Mouse (Mus musculus) CD8-positive naive resting alpha-beta T cell, adult 2 months (primary cell): ENCODE measurements around the gene Ppp4r3b.

Experiments used
- DNase-seq, 2 experiments: peaks; one replicate each; pipeline ENCODE4 v3.0.0; 2022; ENCODE audit warnings: low read depth in 2 of 2, low spot score in 2 of 2

Gene Ppp4r3b

GRCm38 (mm10) chr11:29172563-29173124 is at the start of gene Ppp4r3b:
TSS of gene Ppp4r3b (plus strand) at chr11:29172890.
- peak; percentile 97 to 98 for DNase-seq

- DNase-seq: no peak
Measured at GRCm38 (mm10) chr11:29129862-29130384, 42.8 kb upstream of the Ppp4r3b start.

GRCm38 (mm10) chr11:29130385-29131355 is 42.0 kb upstream of the Ppp4r3b start, which contains the start of gene Pnpt1:
TSS of gene Pnpt1 (plus strand) at chr11:29130744.
- DNase-seq: peak; percentile 78 to 82

GRCm38 (mm10) chr11:29140671-29141070 is 32.0 kb upstream of the Ppp4r3b start:
- DNase-seq: no peak

GRCm38 (mm10) chr11:29148901-29149300 is 23.8 kb upstream of the Ppp4r3b start:
- no peak for DNase-seq

DNA sequence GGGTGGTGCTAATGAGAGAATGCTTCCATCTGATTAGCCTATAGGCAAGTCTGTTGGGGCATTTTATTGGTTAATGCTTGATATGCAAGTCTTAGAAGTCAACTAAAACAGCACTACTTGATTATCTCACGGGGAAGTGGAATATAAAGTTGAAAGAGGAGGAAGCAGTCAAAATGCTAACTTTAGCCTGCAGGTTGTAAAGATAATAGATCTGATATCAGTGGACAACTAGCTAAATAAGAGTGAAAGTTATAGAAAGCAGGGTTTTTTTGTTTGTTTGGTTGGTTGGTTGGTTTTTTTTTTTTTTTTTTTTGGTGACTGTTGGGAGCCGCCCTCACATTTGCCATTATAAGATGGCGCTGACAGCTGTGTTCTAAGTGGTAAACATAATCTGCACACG is 9.1 kb upstream of the Ppp4r3b start:
- no peak for DNase-seq

DNA sequence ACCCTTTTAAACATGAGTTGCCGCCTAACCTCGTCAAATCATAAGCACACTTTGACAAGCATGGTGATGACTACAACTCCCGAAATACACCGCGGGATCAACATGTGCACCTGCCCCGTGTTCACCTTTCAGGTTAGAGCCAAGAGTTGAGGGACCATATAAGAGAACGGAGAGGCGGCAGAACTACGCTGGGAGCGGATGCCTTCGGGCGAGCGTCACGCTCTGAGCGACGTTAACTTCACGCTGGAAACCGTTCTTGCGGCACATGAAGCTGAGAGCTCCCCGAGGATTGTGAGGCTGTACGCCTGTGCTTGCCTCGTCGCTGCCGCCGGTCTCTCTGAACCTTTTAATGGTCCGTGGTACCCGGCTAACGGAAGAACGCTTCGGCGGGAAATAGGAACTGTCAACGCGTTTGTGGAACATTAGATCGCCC is 715 bp upstream of the Ppp4r3b start:
- peak; percentile 56 to 69 for DNase-seq

DNA sequence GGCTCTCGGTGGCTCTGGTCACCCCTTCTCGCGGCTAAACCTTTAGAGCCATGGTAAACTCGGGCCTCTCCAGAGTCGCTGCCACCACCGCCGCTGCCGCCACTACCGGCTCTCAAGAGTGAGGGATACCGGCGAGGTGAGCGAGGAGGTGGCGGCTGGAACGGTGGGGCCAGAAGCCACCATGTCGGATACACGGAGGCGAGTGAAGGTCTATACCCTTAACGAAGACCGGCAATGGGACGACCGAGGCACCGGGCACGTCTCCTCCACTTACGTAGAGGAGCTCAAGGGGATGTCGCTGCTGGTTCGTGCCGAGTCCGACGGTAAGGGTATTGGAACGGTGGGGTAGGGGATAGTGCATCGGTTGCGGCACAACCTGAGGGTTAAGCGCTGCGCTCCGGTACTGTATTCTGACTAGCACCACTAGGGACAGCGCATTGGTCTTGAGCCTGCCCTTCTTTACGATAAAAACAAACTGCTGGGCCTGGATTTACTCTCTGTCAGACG is 488 bp downstream of the Ppp4r3b start:
- peak; percentile 60 to 69 for DNase-seq

- peak in 1 of 2 experiments; percentile 2 for DNase-seq
Measured at GRCm38 (mm10) chr11:29173706-29174436, 1.2 kb downstream of the Ppp4r3b start.

DNA sequence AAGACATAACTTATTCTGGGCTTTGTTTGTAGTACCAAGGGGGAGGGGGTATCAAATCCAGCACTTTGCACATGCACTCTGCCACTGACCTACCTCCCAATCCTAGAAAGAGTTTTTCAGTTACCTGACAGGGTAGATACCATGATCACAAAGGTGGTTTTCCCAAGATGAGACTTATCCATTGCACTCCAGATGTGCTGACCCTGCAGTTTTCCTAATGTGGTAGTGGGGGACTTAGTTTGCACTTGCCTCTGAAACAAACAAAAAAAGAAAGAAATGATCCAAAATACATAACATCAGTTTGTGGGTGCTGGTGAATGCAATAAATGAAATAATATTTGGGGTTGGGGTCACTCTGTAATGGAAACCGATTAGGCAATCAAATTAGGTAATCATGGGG is 6.6 kb downstream of the Ppp4r3b start:
- no peak for DNase-seq

DNA sequence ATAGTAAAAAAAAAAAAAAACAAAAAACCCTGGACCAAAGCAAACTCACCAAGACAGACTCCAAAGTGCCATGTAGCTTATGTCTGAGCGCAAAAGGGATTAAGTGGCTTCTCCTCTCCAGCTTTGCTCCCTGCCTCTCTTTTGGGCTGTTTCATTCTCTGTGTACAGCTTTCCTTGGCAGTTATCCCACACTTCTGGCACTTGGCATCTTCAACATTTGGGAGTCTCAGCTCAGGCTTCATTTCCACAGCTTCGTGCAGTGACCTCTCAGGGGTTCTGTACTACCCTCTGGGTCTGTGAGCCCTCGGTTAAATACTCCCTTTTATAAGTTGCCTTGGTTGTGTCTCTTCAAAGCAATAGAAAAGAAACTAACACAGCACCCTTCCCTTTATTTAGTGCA is 8.0 kb downstream of the Ppp4r3b start:
- DNase-seq: no peak

DNA sequence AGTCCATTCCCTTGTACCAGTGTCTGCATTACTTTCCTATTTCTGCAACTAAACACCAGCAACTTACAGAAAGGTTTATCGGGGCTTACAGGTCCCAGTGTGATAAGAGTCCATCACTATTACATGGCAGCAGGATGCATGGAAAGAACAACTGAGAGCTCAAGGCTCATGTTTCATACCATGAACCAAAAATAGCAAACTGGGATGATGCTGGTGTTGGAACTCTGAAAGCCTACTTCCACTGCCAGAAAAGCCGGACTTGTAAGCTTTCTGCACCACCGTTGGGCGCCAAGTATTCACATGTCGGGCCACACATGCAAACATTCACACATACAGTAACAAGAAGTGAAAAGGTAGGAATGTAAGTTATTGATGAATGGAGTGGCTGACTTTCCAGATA is 9.1 kb downstream of the Ppp4r3b start:
- no peak for DNase-seq

DNA sequence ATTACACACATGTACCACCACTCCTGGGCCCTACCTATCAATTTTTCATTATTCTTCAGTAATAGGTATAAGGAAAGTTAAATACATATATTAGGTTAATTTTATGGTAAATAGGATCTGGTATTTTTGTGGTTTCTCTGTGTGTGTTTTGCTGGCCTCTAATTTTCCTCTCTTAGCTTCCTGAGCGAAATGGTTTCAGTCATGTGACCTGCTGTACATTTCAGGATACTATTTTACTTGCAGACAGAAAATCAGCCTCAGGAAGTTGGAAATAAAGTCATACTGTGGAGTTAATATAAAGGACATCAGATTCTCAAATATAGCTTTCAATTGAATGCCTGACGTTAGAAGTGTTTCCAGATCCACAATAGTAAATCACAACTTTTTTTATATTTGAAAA is 16.3 kb downstream of the Ppp4r3b start:
- DNase-seq: no peak

DNA sequence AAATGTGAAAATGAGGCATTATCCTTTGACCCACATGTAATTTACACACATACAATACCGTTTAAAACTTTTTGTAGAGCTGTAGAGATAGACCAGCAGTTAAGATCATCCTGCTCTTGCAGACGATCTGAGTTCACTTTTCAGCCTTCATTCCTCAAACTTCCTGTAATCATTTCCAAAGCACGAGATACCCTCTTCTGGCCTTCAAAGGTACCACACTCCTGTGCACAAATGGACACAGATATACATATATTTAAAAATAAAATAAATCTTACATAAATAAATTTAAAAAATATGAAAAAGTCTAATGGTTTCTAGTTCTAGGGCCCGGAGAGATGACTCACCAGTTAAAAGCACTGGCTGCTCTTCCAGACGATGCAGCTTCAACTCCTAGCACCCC is 31.0 kb downstream of the Ppp4r3b start:
- DNase-seq: no peak

- no peak for DNase-seq
Measured at GRCm38 (mm10) chr11:29209774-29210173, 37.1 kb downstream of the Ppp4r3b start.

GRCm38 (mm10) chr11:29216196-29216595 is 43.5 kb downstream of the Ppp4r3b start:
- no peak for DNase-seq

- DNase-seq: no peak
Measured at GRCm38 (mm10) chr11:29219055-29219454, 46.4 kb downstream of the Ppp4r3b start.

DNA sequence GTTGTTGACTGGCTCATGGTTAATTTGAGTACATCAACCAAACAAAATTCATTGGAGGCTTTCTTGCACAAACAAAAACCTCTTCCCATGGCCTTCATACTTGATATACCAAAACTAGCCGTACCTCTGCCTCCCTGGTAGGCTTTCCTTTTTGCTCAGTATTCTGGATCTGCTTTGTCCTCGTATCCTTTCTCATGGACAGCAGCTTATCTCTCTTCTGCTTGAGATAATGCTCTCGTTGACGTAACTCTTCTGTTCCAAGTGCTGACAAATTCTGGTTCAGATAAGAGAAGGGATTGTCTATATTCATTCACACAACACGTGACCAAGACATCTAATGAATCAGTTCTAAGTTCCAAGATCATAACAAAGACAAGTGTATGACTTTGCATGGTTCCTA is 49.6 kb downstream of the Ppp4r3b start:
- no peak for DNase-seq

DNA sequence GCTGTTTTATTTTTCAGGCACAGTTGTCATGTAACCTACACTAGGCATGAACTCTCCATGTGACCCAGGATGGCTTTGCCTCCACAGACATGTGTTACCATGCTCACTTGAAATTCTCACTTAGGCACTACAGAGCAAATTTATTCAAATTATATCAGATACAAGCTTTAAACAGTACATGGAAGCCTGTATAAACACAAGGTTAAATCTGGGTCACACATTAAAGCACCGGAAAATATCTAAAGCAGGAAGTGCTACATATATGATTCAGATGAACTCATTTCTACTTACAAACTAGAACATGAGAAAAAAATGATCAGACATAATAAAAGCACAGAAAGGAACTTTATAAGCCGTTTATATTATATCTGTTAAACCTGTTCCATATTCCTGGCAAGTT is 52.1 kb downstream of the Ppp4r3b start:
- no peak for DNase-seq

DNA sequence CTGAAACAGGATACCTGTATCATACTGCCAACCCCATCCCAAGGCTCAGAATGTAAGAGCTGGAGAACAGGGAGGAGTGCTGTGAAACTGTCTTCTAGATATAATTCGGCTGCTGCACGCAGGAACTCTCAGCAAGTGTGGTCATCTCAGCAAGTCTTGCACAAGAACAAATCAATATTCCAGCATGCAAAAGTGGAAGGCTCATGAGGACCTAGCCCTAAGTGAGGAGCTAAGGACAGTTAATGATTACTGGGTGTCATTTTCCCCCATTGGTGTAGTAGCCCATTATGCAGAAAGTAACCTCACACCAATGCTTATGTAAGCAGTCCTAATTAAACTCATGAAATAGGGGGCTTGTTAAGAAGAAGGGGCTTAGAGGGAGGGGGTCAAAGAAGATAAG is 56.3 kb downstream of the Ppp4r3b start:
- DNase-seq: no peak

- no peak for DNase-seq
Measured at GRCm38 (mm10) chr11:29233569-29233968, 60.9 kb downstream of the Ppp4r3b start.
